Mouse (Mus musculus) adrenal gland, adult 2 months (tissue): ENCODE data around the gene 3110009E18Rik. TPM values are rescaled to one million over a fixed set of nuclear protein-coding genes. Genes with fewer than 3 reads are reported as not detected.

Experiments used
- polyA plus RNA-seq: library from polyadenylated mRNA; depleted of rRNA; stranded (reverse); fragments of >200 nt; gene quantifications from 2 replicates; pipeline ENCODE4 v1.2.3, GENCODE M21; 2012; rRNA removed
- total RNA-seq, 2 experiments: library from RNA; stranded (reverse); gene quantifications; 2 replicates each; pipeline ENCODE4 v1.2.3; 2021

Gene 3110009E18Rik
- total and polyA plus RNA-seq, 3 experiments, result 0.68 to 12.2 (median 11.7) TPM

Other genes with a start within 250 kb of the 3110009E18Rik start
- gene Tmem177, start 208.0 kb upstream of the 3110009E18Rik start, total RNA-seq, result 10 to 100 TPM in 1 of 2 experiments, 1 to 10 TPM in 1; 6.1 to 10.9 TPM
- gene Tmem177, start 208.0 kb upstream of the 3110009E18Rik start, polyA plus RNA-seq, result 3.4 and 4.1 TPM in 2 replicates
- under 1 TPM; 0.24 to 0.37 TPM for gene Cfap221, start 124.0 kb upstream of the 3110009E18Rik start, total RNA-seq
- 0.04 and 0.08 TPM in 2 replicates for gene Cfap221, start 124.0 kb upstream of the 3110009E18Rik start, polyA plus RNA-seq
- gene Sctr, start 114.3 kb upstream of the 3110009E18Rik start, total RNA-seq, result 10 to 100 TPM; 10.8 to 18.9 TPM
- gene Sctr, start 114.3 kb upstream of the 3110009E18Rik start, polyA plus RNA-seq, result 10.0 and 21.1 TPM in 2 replicates
- 10 to 100 TPM in 1 of 2 experiments, 1 to 10 TPM in 1; 9.8 to 22.6 TPM for gene Tmem37, start 47.1 kb upstream of the 3110009E18Rik start, total RNA-seq
- gene Tmem37, start 47.1 kb upstream of the 3110009E18Rik start, polyA plus RNA-seq, result 22.4 and 32.9 TPM in 2 replicates
- gene Dbi, start 109 bp upstream of the 3110009E18Rik start, total RNA-seq, result 1,000 to 10,000 TPM; 1,195 to 1,389 TPM
- gene Dbi, start 109 bp upstream of the 3110009E18Rik start, polyA plus RNA-seq, result 375 and 512 TPM in 2 replicates
- 10 to 100 TPM; 34.5 to 38.1 TPM for gene Steap3, start 151.5 kb downstream of the 3110009E18Rik start, total RNA-seq
- gene Steap3, start 151.5 kb downstream of the 3110009E18Rik start, polyA plus RNA-seq, result 62.3 and 76.9 TPM in 2 replicates
- not detected for gene C1ql2, start 219.4 kb downstream of the 3110009E18Rik start, total RNA-seq
- gene C1ql2, start 219.4 kb downstream of the 3110009E18Rik start, polyA plus RNA-seq, result 0.04 and 0.13 TPM in 2 replicates